Mouse (Mus musculus) bone marrow, adult 2 months (tissue): ENCODE data around the gene Rtn3. TPM values are rescaled to one million over a fixed set of nuclear protein-coding genes. Genes with fewer than 3 reads are reported as not detected.

Experiments
- H3K27ac ChIP-seq: fragments of 200-500 bp; 2 replicates; pipeline ENCODE4 v1.5.1; 2012; ENCODE audit warnings: low read depth, mild to moderate bottlenecking, control low read depth, inconsistent platforms, low read length; ENCODE audit not compliant: control insufficient read depth, poor library complexity, insufficient read depth
- H3K4me1 ChIP-seq: fragments of 200-500 bp; 2 replicates; pipeline ENCODE4 v1.6.1; 2011; ENCODE audit warnings: low read length; ENCODE audit not compliant: control insufficient read depth, insufficient read depth
- H3K4me3 ChIP-seq: fragments of 200-500 bp; replicated peaks from 2 replicates; pipeline ENCODE3; 2011; ENCODE audit warnings: mild to moderate bottlenecking, low read depth, low read length, control low read depth; ENCODE audit not compliant: control insufficient read depth
- CTCF ChIP-seq: fragments of 200-500 bp; IDR thresholded peaks from 2 replicates; pipeline ENCODE4 v1.5.1; 2011; ENCODE audit warnings: low read length, control low read depth; ENCODE audit not compliant: control insufficient read depth, insufficient read depth
- POLR2A ChIP-seq: fragments of 200-500 bp; IDR thresholded peaks from 2 replicates; pipeline ENCODE4 v1.6.1; 2011; ENCODE audit warnings: low read depth, mild to moderate bottlenecking, control low read depth, low read length, borderline replicate concordance; ENCODE audit not compliant: control insufficient read depth
- WGBS: fragments of 180-500 bp; shearing (Covaris S2); methylation state at CpG from one replicate; pipeline ENCODE4 v1.1.7; 2018; 5-methylcytosine and 5-hydroxymethylcytosine counted together
- polyA plus RNA-seq: library from polyadenylated mRNA; stranded (reverse); fragments of >200 nt; gene quantifications from 2 replicates; pipeline ENCODE4 v1.2.4, GENCODE M21; 2011; ENCODE audit warnings: low replicate concordance; ENCODE audit not compliant: missing spikeins, insufficient read depth, insufficient read length

Rtn3 gene
- polyA plus RNA-seq, 1 experiment = 78.4 TPM

DNA sequence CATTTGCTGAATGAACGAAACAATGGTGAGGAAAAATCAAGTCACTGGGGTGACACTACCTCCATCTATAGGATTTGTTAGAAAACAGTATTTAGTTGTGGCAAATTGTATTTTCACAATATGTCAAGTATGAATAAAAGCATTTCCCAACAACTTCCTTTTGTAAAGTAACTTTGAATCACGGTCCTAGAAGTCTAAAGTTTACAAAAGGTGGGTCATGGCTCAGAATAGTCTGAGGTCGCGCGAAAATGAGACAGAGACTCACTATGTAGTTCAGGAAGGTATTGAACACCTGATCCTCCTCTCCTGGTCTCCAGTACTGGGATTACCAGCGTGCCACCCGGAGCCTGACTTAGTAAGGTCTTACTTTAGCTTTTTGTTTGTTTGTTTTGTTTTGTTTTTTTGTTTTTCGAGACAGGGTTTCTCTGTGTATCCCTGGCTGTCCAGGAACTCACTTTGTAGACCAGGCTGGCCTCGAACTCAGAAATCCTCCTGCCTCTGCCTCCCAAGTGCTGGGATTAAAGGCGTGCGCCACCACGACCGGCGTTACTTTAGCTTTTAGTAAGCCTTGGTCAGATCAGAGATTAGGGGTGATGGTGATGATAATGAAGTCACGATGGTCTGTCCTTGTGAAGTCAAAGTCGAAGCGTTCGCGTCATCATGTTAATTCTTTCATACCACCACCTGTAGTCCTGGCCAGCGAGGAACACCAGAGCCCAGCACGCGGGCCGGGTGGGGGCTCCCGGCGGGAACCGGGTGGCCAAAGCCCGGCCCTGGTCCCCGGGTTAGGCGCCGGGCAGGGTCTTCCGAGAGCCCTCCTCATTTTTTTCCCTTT, 10.5 kb upstream of the Rtn3 start, which contains the start of gene Atl3:
Gene Atl3, plus strand, starts transcription at position 689 of the 835 bp plus-strand sequence.
- H3K4me1 ChIP-seq = no peaks in the 10 kb centered on the region; the same call in 1 of the 2 replicates
- H3K27ac ChIP-seq = peak within 1 kb of the TSS; percentile 85
- WGBS = 19% methylated on average over 31 of the region's 31 CpGs

DNA sequence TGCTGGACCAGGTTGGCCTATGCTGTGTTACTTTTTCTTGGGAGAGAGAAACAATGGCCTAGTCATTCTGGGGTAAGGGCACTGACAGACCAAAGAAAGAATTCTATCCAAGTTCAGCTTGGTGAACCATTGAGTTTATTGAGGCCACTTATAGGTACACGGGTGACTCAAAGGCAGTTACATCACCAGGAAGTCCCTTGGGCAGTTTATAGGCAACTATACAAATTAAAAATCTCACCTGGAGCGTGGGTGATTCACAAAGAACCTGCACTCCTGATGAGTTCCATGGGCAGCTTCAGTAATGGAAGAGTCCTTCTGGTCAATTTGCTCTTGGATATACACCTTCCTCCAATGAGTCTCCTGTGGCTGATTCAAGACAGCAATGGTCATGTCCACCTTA, 9.6 kb upstream of the Rtn3 start:
- H3K4me1 ChIP-seq = no peaks in the 10 kb centered on the region; the same call in 1 of the 2 replicates
- TF ChIP-seq POLR2A (no peak), CTCF (no peak)
- 74% methylated on average over 2 of the region's 2 CpGs for WGBS
- H3K27ac ChIP-seq = no peak overlapping the region
- no peak overlapping the region for H3K4me3 ChIP-seq

More for the DNA sequence above, 10.5 kb upstream of the Rtn3 start, which contains the start of gene Atl3:
- TF ChIP-seq POLR2A = no peak
- no peak for TF ChIP-seq CTCF
- H3K4me3 ChIP-seq = peak within 1 kb of the TSS; percentile 74

DNA sequence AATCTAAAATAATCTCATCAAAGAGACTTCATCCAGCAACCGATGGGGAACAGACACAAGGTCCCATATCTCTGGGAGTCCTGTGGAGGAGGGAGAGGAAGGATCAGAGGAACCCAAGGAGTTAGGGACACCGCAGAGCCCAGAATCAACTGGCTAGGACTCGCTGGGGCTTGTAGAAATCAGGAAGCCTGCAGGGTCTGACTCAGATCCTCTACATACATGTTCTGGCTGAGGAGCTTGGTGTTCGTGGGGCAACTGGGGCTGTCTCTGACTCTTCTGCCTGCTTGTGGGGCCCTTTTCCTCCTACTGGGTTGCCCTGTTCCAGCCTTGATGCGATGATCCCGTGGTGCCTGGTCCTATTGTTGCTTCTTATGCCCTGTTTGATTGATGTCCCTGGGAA, 8.9 kb upstream of the Rtn3 start:
- H3K4me3 ChIP-seq = no peak overlapping the region
- TF ChIP-seq POLR2A (no peak), CTCF (no peak)
- WGBS = 85% methylated on average over 6 of the region's 6 CpGs
- no peaks in the 10 kb centered on the region; the same call in 1 of the 2 replicates for H3K4me1 ChIP-seq
- H3K27ac ChIP-seq = no peak overlapping the region

DNA sequence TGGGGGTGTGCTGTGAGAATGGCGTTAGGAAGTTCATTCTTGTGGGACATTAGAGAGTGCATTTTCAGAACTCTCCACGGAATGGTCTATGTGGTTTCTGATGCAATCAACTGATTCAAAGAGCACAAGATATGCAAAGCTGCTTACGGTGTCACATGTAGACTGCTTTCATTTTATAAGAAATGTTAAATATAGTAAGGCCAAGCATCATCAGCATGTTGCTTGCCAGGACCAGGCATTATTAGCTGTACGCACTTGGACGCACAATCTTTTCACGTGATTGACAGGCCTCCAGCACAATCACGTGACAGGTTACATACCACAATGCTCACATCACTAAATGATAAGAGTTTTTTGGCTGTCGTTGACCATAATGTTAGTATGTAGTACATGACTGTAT, 4.6 kb upstream of the Rtn3 start:
- WGBS = 34% methylated on average over 8 of the region's 8 CpGs
- Histone ChIP-seq H3K4me3 (peak overlapping the region; percentile 19), H3K27ac (no peak overlapping the region; the same call in 1 of the 2 replicates), H3K4me1 (no peaks in the 10 kb centered on the region; the same call in 1 of the 2 replicates)
- TF ChIP-seq CTCF (no peak), POLR2A (no peak)

DNA sequence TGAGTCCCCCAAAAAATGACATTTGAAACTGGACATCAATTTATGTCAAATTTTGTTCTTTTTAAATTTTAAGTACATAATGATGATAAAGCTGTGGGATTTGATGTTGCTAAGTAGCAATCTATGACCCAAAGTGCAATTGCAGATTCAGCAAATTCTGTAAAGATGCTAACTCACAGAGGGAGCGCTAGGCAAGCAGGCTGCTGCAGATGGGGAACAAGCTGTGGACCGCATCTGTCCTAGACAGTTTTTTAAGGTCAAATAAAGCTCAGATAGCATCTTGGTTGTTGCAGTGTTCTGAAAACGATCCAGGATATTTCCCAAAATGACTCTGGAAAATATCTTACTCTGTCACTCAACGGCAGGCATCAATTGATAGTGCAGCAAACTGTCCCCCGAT, 995 bp upstream of the Rtn3 start:
- WGBS = 44% methylated on average over 5 of the region's 5 CpGs
- Histone ChIP-seq H3K27ac (no peak overlapping the region), H3K4me3 (no peak overlapping the region), H3K4me1 (no peaks in the 10 kb centered on the region; the same call in 1 of the 2 replicates)
- TF ChIP-seq CTCF (no peak), POLR2A (no peak)

DNA sequence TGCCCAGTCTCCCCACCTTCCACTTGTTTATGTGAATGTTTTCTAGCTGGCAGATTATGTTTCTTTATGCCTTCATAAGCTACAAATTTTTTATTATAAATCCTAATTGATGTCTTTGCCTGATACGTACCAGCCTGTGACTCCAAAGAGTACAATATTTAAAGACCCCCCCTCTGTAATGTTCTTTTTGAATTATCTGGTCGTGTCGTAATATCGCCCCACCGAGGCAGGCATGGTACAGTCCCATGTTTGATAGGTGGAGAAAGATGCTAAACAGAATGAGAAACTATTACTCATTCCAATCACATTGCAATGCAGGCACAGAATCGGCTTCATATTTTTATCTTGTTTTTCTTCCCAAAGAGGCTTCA, 416 bp upstream of the Rtn3 start:
- H3K27ac ChIP-seq = no peak overlapping the region
- H3K4me3 ChIP-seq = peak overlapping the region; percentile 48
- no peaks in the 10 kb centered on the region; the same call in 1 of the 2 replicates for H3K4me1 ChIP-seq
- no peak for TF ChIP-seq POLR2A
- no peak for TF ChIP-seq CTCF
- WGBS = under 1% methylated on average over 6 of the region's 6 CpGs

DNA sequence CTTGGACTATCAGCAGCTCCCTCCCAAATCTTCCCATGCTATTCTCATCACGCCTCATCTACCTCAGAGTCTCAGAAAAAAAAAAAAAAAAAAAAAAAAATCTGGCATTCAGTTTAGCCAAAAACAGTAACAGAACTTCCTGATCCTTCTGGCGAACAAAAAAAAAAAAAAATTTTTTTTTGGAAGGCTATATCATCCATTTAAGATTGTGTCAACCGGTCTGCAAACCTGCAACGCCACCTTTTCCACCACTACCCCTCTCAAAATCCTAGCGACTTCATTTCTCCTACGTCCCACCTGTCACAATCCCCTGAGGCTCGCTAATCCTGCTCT, 849 bp downstream of the Rtn3 start:
- Histone ChIP-seq H3K4me3 (peak overlapping the region; percentile 71), H3K4me1 (no peaks in the 10 kb centered on the region; the same call in 1 of the 2 replicates), H3K27ac (peak overlapping the region; percentile 92)
- TF ChIP-seq POLR2A (no peak), CTCF (no peak)
- under 1% methylated on average over 7 of the region's 7 CpGs for WGBS

DNA sequence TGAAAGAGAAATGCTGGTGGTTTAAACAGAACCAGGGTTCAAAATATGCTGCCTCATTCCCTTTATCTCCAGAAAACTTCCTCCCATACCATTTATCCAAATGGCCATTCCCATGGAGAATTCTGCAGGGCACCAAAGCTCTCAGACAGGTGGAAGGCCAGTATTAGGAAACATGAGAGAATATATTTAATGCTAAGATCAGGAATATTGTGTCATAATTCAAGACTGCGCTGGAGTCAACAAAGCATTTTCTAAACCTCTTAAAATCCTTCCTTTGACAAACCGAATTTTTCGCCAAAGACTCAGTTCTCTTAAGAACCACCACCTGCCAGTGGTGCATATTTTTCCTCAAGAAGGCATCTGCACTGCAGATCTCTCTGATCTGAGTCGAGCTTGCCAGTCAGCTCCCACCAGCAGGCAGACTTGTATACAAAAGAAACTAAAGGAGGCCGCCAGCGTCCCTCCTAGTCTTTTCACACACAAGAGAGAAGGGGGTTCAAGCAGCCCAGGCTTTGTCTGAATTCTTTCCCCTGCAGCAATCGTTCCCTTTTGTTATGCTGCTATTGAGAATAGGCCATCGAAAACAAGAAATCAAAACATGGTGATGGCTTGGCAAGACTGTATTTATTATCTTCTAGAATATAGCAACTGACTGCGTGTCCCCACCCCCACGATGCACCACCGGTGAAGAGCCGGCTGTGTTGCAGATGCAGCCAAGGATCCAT, 1.4 kb downstream of the Rtn3 start:
- 3% methylated on average over 12 of the region's 12 CpGs for WGBS
- Histone ChIP-seq H3K4me1 (no peaks in the 10 kb centered on the region; the same call in 1 of the 2 replicates), H3K4me3 (peak overlapping the region; percentile 71), H3K27ac (no peak overlapping the region)
- TF ChIP-seq CTCF = no peak
- no peak for TF ChIP-seq POLR2A

DNA sequence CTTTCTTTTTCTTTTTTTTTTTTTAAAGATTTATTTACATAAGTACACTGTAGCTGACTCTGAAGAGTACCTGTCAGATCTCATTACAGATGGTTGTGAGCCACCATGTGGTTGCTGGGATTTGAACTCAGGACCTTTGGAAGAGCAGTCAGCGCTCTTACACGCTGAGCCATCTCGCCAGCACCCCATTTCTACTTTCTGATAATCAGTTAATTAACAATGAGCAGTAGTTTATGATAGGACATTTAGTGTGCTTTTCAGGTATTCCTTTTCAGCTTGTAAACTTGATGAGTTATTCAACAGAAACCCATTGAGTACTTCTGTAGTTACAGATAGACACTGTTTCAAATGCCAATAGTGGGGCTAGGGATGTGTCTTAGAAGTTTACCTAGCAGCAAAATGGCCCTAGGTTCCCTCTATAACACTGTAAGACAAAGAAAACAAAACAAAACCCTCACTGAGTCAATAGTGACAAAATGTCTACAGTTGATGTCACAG, 3.3 kb downstream of the Rtn3 start:
- WGBS = 93% methylated on average over 3 of the region's 3 CpGs
- Histone ChIP-seq H3K4me1 (no peaks in the 10 kb centered on the region; the same call in 1 of the 2 replicates), H3K27ac (no peak overlapping the region), H3K4me3 (no peak overlapping the region)
- TF ChIP-seq POLR2A = no peak
